Mouse (Mus musculus): Measurements from ENCODE around the gene Hcn2. TPM values are rescaled to one million over a fixed set of nuclear protein-coding genes. Genes with fewer than 3 reads are reported as not detected.
A peak's percentile ranks its signal among the peaks of the same experiment; 100 is the strongest.

Gene Hcn2
- polyA plus RNA-seq, 1 experiment from 2014 or later = not detected

- Histone ChIP-seq H3K27ac (ENCODE audit: low read length) (peak overlapping the region; percentile 88), H3K4me1 (ENCODE audit: control insufficient read depth, low read depth, low read length) (peaks cover 27% of the 10 kb centered on the region), H3K9ac (ENCODE audit: low read depth, low read length) (peak overlapping the region; percentile 60), H3K27me3 (ENCODE audit: control insufficient read depth, insufficient read depth, low read depth, low read length) (no peaks in the 10 kb centered on the region), H3K4me2 (ENCODE audit: low read depth, low read length) (peak overlapping the region; percentile 84), H3K36me3 (ENCODE audit: control insufficient read depth, insufficient read depth) (no peaks in the 10 kb centered on the region), H3K4me3 (ENCODE audit: low read depth, low read length) (peak overlapping the region; percentile 95), H3K9me3 (replicated peaks; ENCODE audit: control insufficient read depth, low read length) (0 out of 2 replicates have a peak, but pooled peaks cover 3% of the 10 kb centered on the region)
- peak; percentile 36 for ATAC-seq (ENCODE audit: low read depth)
- 11% methylated on average over 40 of the region's 40 CpGs for WGBS (ENCODE audit: insufficient replicate concordance)
Measured at GRCm38 (mm10) chr10:79767372-79768244, 51.2 kb downstream of the Hcn2 start.

GRCm38 (mm10) chr10:79768400-79768799 lies 52.0 kb downstream of the Hcn2 start:
- 2% methylated on average over 5 of the region's 5 CpGs for WGBS (ENCODE audit: insufficient replicate concordance)
- no peak for ATAC-seq (ENCODE audit: low read depth)
- H3K4me3 ChIP-seq (ENCODE audit: low read depth, low read length) = no peak overlapping the region
- no peak overlapping the region for H3K9ac ChIP-seq (ENCODE audit: low read depth, low read length)
- H3K4me1 ChIP-seq (ENCODE audit: control insufficient read depth, low read depth, low read length) = peaks cover 27% of the 10 kb centered on the region
- 0 out of 2 replicates have a peak, but pooled peaks cover 3% of the 10 kb centered on the region for H3K9me3 ChIP-seq (replicated peaks; ENCODE audit: control insufficient read depth, low read length)
- H3K27ac ChIP-seq (ENCODE audit: low read length) = no peak overlapping the region
- H3K27me3 ChIP-seq (ENCODE audit: control insufficient read depth, insufficient read depth, low read depth, low read length) = no peaks in the 10 kb centered on the region
- no peaks in the 10 kb centered on the region for H3K36me3 ChIP-seq (ENCODE audit: control insufficient read depth, insufficient read depth)
- no peak overlapping the region for H3K4me2 ChIP-seq (ENCODE audit: low read depth, low read length)

- H3K27me3 ChIP-seq (ENCODE audit: control insufficient read depth, insufficient read depth, low read depth, low read length) = no peaks in the 10 kb centered on the region
- H3K4me2 ChIP-seq (ENCODE audit: low read depth, low read length) = no peak overlapping the region
- H3K4me3 ChIP-seq (ENCODE audit: low read depth, low read length) = no peak overlapping the region
- no peaks in the 10 kb centered on the region for H3K36me3 ChIP-seq (ENCODE audit: control insufficient read depth, insufficient read depth)
- H3K4me1 ChIP-seq (ENCODE audit: control insufficient read depth, low read depth, low read length) = peaks cover 24% of the 10 kb centered on the region
- 56% methylated on average over 4 of the region's 4 CpGs for WGBS (ENCODE audit: insufficient replicate concordance)
- no peak overlapping the region for H3K9ac ChIP-seq (ENCODE audit: low read depth, low read length)
- H3K27ac ChIP-seq (ENCODE audit: low read length) = no peak overlapping the region
- 0 out of 2 replicates have a peak, but pooled peaks cover 3% of the 10 kb centered on the region for H3K9me3 ChIP-seq (replicated peaks; ENCODE audit: control insufficient read depth, low read length)
- ATAC-seq (ENCODE audit: low read depth) = no peak
Measured at GRCm38 (mm10) chr10:79769329-79769728, 52.9 kb downstream of the Hcn2 start.

- H3K9me3 ChIP-seq (replicated peaks; ENCODE audit: control insufficient read depth, low read length) = peaks cover 5% of the 10 kb centered on the region; the same call in 1 of the 2 replicates
- peaks cover 9% of the 10 kb centered on the region for H3K27me3 ChIP-seq (ENCODE audit: control insufficient read depth, insufficient read depth, low read depth, low read length)
- 82% methylated on average over 3 of the region's 3 CpGs for WGBS (ENCODE audit: insufficient replicate concordance)
- H3K27ac ChIP-seq (ENCODE audit: low read length) = no peak overlapping the region
- ATAC-seq (ENCODE audit: low read depth) = no peak
- H3K9ac ChIP-seq (ENCODE audit: low read depth, low read length) = no peak overlapping the region
- peaks cover 12% of the 10 kb centered on the region for H3K4me1 ChIP-seq (ENCODE audit: control insufficient read depth, low read depth, low read length)
- no peaks in the 10 kb centered on the region for H3K36me3 ChIP-seq (ENCODE audit: control insufficient read depth, insufficient read depth)
- H3K4me3 ChIP-seq (ENCODE audit: low read depth, low read length) = no peak overlapping the region
- no peak overlapping the region for H3K4me2 ChIP-seq (ENCODE audit: low read depth, low read length)
Measured at GRCm38 (mm10) chr10:79772320-79772719, 55.9 kb downstream of the Hcn2 start.

- no peak for ATAC-seq (ENCODE audit: low read depth)
Measured at GRCm38 (mm10) chr10:79773208-79773607, 56.8 kb downstream of the Hcn2 start.

GRCm38 (mm10) chr10:79774486-79775279 lies 58.2 kb downstream of the Hcn2 start:
- H3K9ac ChIP-seq (ENCODE audit: low read depth, low read length) = no peak overlapping the region
- peaks cover 6% of the 10 kb centered on the region for H3K4me1 ChIP-seq (ENCODE audit: control insufficient read depth, low read depth, low read length)
- no peaks in the 10 kb centered on the region for H3K36me3 ChIP-seq (ENCODE audit: control insufficient read depth, insufficient read depth)
- H3K4me2 ChIP-seq (ENCODE audit: low read depth, low read length) = no peak overlapping the region
- 60% methylated on average over 5 of the region's 5 CpGs for WGBS (ENCODE audit: insufficient replicate concordance)
- H3K27ac ChIP-seq (ENCODE audit: low read length) = no peak overlapping the region
- peaks cover 32% of the 10 kb centered on the region for H3K27me3 ChIP-seq (ENCODE audit: control insufficient read depth, insufficient read depth, low read depth, low read length)
- no peak overlapping the region for H3K4me3 ChIP-seq (ENCODE audit: low read depth, low read length)
- H3K9me3 ChIP-seq (replicated peaks; ENCODE audit: control insufficient read depth, low read length) = peaks cover 5% of the 10 kb centered on the region; the same call in 1 of the 2 replicates
- no peak for ATAC-seq (ENCODE audit: low read depth)

More at GRCm38 (mm10) chr10:79773208-79773607, 56.8 kb downstream of the Hcn2 start:
- Histone ChIP-seq H3K9me3 (replicated peaks; ENCODE audit: control insufficient read depth, low read length) (peaks cover 5% of the 10 kb centered on the region; the same call in 1 of the 2 replicates), H3K36me3 (ENCODE audit: control insufficient read depth, insufficient read depth) (no peaks in the 10 kb centered on the region), H3K4me1 (ENCODE audit: control insufficient read depth, low read depth, low read length) (peaks cover 4% of the 10 kb centered on the region), H3K4me2 (ENCODE audit: low read depth, low read length) (no peak overlapping the region), H3K9ac (ENCODE audit: low read depth, low read length) (no peak overlapping the region), H3K27ac (ENCODE audit: low read length) (no peak overlapping the region), H3K4me3 (ENCODE audit: low read depth, low read length) (no peak overlapping the region), H3K27me3 (ENCODE audit: control insufficient read depth, insufficient read depth, low read depth, low read length) (peaks cover 18% of the 10 kb centered on the region)
- 80% methylated on average over 2 of the region's 2 CpGs for WGBS (ENCODE audit: insufficient replicate concordance)

- 0 out of 2 replicates have a peak within 1 kb of the TSS, but pooled peaks have one; percentile 13 for H3K9ac ChIP-seq (ENCODE audit: low read depth, low read length)
- peaks cover 35% of the 10 kb centered on the region for H3K27me3 ChIP-seq (ENCODE audit: control insufficient read depth, insufficient read depth, low read depth, low read length)
- no peak for ATAC-seq (ENCODE audit: low read depth)
- H3K27ac ChIP-seq (ENCODE audit: low read length) = no peak within 1 kb of the TSS
- 4% methylated on average over 39 of the region's 39 CpGs for WGBS (ENCODE audit: insufficient replicate concordance)
- peaks cover 4% of the 10 kb centered on the region; the same call in 1 of the 2 replicates for H3K9me3 ChIP-seq (replicated peaks; ENCODE audit: control insufficient read depth, low read length)
- H3K4me3 ChIP-seq (ENCODE audit: low read depth, low read length) = peak within 1 kb of the TSS; percentile 44
- peaks cover 23% of the 10 kb centered on the region for H3K4me1 ChIP-seq (ENCODE audit: control insufficient read depth, low read depth, low read length)
- H3K4me2 ChIP-seq (ENCODE audit: low read depth, low read length) = peak within 1 kb of the TSS; percentile 56
- H3K36me3 ChIP-seq (ENCODE audit: control insufficient read depth, insufficient read depth) = no peaks in the 10 kb centered on the region
Measured at GRCm38 (mm10) chr10:79777103-79777531, 60.7 kb downstream of the Hcn2 start, which contains the start of gene Fstl3. Fstl3 (plus strand) TSS chr10:79777272.

GRCm38 (mm10) chr10:79778006-79778405 lies 61.6 kb downstream of the Hcn2 start:
- no peak overlapping the region for H3K4me3 ChIP-seq (ENCODE audit: low read depth, low read length)
- peaks cover 2% of the 10 kb centered on the region; the same call in 1 of the 2 replicates for H3K9me3 ChIP-seq (replicated peaks; ENCODE audit: control insufficient read depth, low read length)
- 23% methylated on average over 15 of the region's 15 CpGs for WGBS (ENCODE audit: insufficient replicate concordance)
- no peak for ATAC-seq (ENCODE audit: low read depth)
- no peak overlapping the region for H3K9ac ChIP-seq (ENCODE audit: low read depth, low read length)
- H3K4me1 ChIP-seq (ENCODE audit: control insufficient read depth, low read depth, low read length) = peaks cover 23% of the 10 kb centered on the region
- no peaks in the 10 kb centered on the region for H3K36me3 ChIP-seq (ENCODE audit: control insufficient read depth, insufficient read depth)
- H3K27me3 ChIP-seq (ENCODE audit: control insufficient read depth, insufficient read depth, low read depth, low read length) = peaks cover 35% of the 10 kb centered on the region
- no peak overlapping the region for H3K4me2 ChIP-seq (ENCODE audit: low read depth, low read length)
- no peak overlapping the region for H3K27ac ChIP-seq (ENCODE audit: low read length)
